Mouse (Mus musculus) limb, embryonic 14.5 days (tissue): ENCODE results near the gene Gtsf1. TPM values are rescaled to one million over a fixed set of nuclear protein-coding genes. Genes with fewer than 3 reads are reported as not detected.

Source experiments
- ATAC-seq: fragments of 200-750 bp; cut with Nextera tagmentation; 2 replicates; pipeline ENCODE4 v1.8.0; 2017; ENCODE audit warnings: low read depth, moderate number of reproducible peaks, moderate TSS enrichment; ENCODE audit not compliant: low FRiP score
- DNase-seq: peaks from one replicate; pipeline ENCODE4 v3.0.0-alpha.2; 2015; ENCODE audit warnings: low spot score
- H3K27ac ChIP-seq: fragments of 300-500 bp; sonication (generic); replicated peaks from 2 replicates; pipeline ENCODE4 v1.5.1; 2014; ENCODE audit warnings: low read depth, mild to moderate bottlenecking, low read length, moderate library complexity, mixed read lengths
- H3K27me3 ChIP-seq: fragments of 300-500 bp; sonication (generic); 2 replicates; pipeline ENCODE4 v1.6.1; 2014; ENCODE audit warnings: low read length, mixed read lengths; ENCODE audit not compliant: control insufficient read depth, insufficient read depth
- H3K36me3 ChIP-seq: fragments of 300-500 bp; sonication (generic); 2 replicates; pipeline ENCODE4 v1.6.1; 2014; ENCODE audit warnings: mild to moderate bottlenecking, low read length, moderate library complexity, mixed read lengths; ENCODE audit not compliant: control insufficient read depth, insufficient read depth
- H3K4me1 ChIP-seq: fragments of 300-500 bp; sonication (generic); 2 replicates; pipeline ENCODE4 v1.6.1; 2014; ENCODE audit warnings: antibody characterized with exemption, low read length, mixed read lengths; ENCODE audit not compliant: control insufficient read depth, insufficient read depth
- H3K4me2 ChIP-seq: fragments of 300-500 bp; sonication (generic); replicated peaks from 2 replicates; pipeline ENCODE4 v1.6.1; 2014; ENCODE audit warnings: low read depth, mild to moderate bottlenecking, low read length, moderate library complexity; ENCODE audit not compliant: severe bottlenecking
- H3K4me3 ChIP-seq: fragments of 300-500 bp; sonication (generic); replicated peaks from 2 replicates; pipeline ENCODE4 v1.5.1; 2014; ENCODE audit warnings: low read length
- H3K9ac ChIP-seq: fragments of 300-500 bp; sonication (generic); 2 replicates; pipeline ENCODE4 v1.6.1; 2014; ENCODE audit warnings: mild to moderate bottlenecking, low read depth, low read length, moderate library complexity; ENCODE audit not compliant: severe bottlenecking
- H3K9me3 ChIP-seq: fragments of 300-500 bp; sonication (generic); 2 replicates; pipeline ENCODE4 v1.6.1; 2016; ENCODE audit warnings: low read length; ENCODE audit not compliant: control insufficient read depth
- POLR2A ChIP-seq: fragments of 200-500 bp; IDR thresholded peaks from 2 replicates; pipeline ENCODE4 v1.8.0; 2012; ENCODE audit warnings: inconsistent platforms, mild to moderate bottlenecking, moderate library complexity, borderline replicate concordance; ENCODE audit not compliant: insufficient read depth, insufficient read length; ENCODE audit errors: extremely low read depth
- WGBS: fragments of 180-500 bp; shearing (Covaris S2); extraction: QIAGEN DNeasy Blood & Tissue Kit; methylation state at CpG from one replicate; pipeline ENCODE4 v1.1.7; 2014; 5-methylcytosine and 5-hydroxymethylcytosine counted together
- polyA plus RNA-seq, 2 experiments: library from polyadenylated mRNA; depleted of rRNA in 1 of 2; stranded (reverse) in 1 of 2; unstranded in 1 of 2; fragments of >200 nt; fragmentation: Nextera tagmentation in 1 of 2; extraction: Ambion mirVana in 1 of 2; gene quantifications; 2 replicates each; pipeline versions ENCODE4 v1.2.1 to v1.2.3; 2012 to 2014

Gene Gtsf1
- polyA plus RNA-seq, 2 experiments: 0.10 TPM; not detected in 1

GRCm38 (mm10) chr15:103364761-103365160, 65.5 kb downstream of the Gtsf1 start:
- H3K27me3 ChIP-seq: no peaks in the 10 kb centered on the region
- no peaks in the 10 kb centered on the region for H3K9me3 ChIP-seq
- ATAC-seq (no peak), DNase-seq (no peak)
- H3K4me3 ChIP-seq: peak overlapping the region; percentile 96
- TF ChIP-seq POLR2A: no peak
- peak overlapping the region; percentile 67 for H3K4me2 ChIP-seq
- WGBS: 47% methylated on average over 4 of the region's 4 CpGs
- H3K4me1 ChIP-seq: peaks cover 23% of the 10 kb centered on the region
- H3K9ac ChIP-seq: peak overlapping the region; percentile 95
- peak overlapping the region; percentile 92; the same call in 1 of the 2 replicates for H3K27ac ChIP-seq
- no peaks in the 10 kb centered on the region for H3K36me3 ChIP-seq

GRCm38 (mm10) chr15:103363809-103364208, 66.5 kb downstream of the Gtsf1 start:
- Histone ChIP-seq H3K4me3 (no peak overlapping the region), H3K9ac (no peak overlapping the region), H3K4me1 (peaks cover 29% of the 10 kb centered on the region), H3K27ac (no peak overlapping the region), H3K36me3 (no peaks in the 10 kb centered on the region), H3K9me3 (no peaks in the 10 kb centered on the region), H3K27me3 (no peaks in the 10 kb centered on the region), H3K4me2 (no peak overlapping the region)
- DNase-seq (no peak), ATAC-seq (no peak)
- WGBS: 73% methylated on average over 1 of the region's 1 CpGs
- TF ChIP-seq POLR2A: no peak

GRCm38 (mm10) chr15:103362950-103363349, 67.3 kb downstream of the Gtsf1 start:
- Histone ChIP-seq H3K9ac (no peak overlapping the region), H3K27ac (no peak overlapping the region), H3K36me3 (no peaks in the 10 kb centered on the region), H3K4me2 (no peak overlapping the region), H3K27me3 (no peaks in the 10 kb centered on the region), H3K4me3 (no peak overlapping the region), H3K4me1 (peaks cover 33% of the 10 kb centered on the region), H3K9me3 (no peaks in the 10 kb centered on the region)
- 84% methylated on average over 3 of the region's 3 CpGs for WGBS
- no peak for TF ChIP-seq POLR2A
- no peak for ATAC-seq
- no peak for DNase-seq

- H3K4me3 ChIP-seq: no peak overlapping the region
- H3K27ac ChIP-seq: no peak overlapping the region
- DNase-seq (no peak), ATAC-seq (no peak)
- H3K36me3 ChIP-seq: peaks cover 2% of the 10 kb centered on the region
- no peak overlapping the region for H3K4me2 ChIP-seq
- H3K9ac ChIP-seq: no peak overlapping the region
- 81% methylated on average over 6 of the region's 7 CpGs for WGBS
- H3K4me1 ChIP-seq: peaks cover 28% of the 10 kb centered on the region
- no peaks in the 10 kb centered on the region for H3K9me3 ChIP-seq
- TF ChIP-seq POLR2A: no peak
- H3K27me3 ChIP-seq: no peaks in the 10 kb centered on the region
These were observed 67.9 kb downstream of the Gtsf1 start for GRCm38 (mm10) chr15:103362333-103362732.

GRCm38 (mm10) chr15:103361269-103361668, 69.0 kb downstream of the Gtsf1 start:
- H3K36me3 ChIP-seq: peaks cover 13% of the 10 kb centered on the region
- no peak overlapping the region for H3K4me2 ChIP-seq
- no peak overlapping the region for H3K27ac ChIP-seq
- H3K4me1 ChIP-seq: peaks cover 23% of the 10 kb centered on the region
- DNase-seq (no peak), ATAC-seq (no peak)
- no peaks in the 10 kb centered on the region for H3K27me3 ChIP-seq
- TF ChIP-seq POLR2A: no peak
- H3K9ac ChIP-seq: no peak overlapping the region
- H3K4me3 ChIP-seq: no peak overlapping the region
- 15% methylated on average over 1 of the region's 1 CpGs for WGBS
- no peaks in the 10 kb centered on the region for H3K9me3 ChIP-seq
